Mouse (Mus musculus) splenic B cell, adult 2 months (primary cell): Measurements from ENCODE around the gene Kcnd1.
"Not testable (repeated sequence)": the region's sequence is repeated elsewhere in the genome, so short reads cannot be mapped to it uniquely, and the experiment has no call there.

ENCODE experiments used
- DNase-seq: peaks from one replicate; pipeline ENCODE4 v3.0.0-alpha.2; 2011; ENCODE audit warnings: low read depth, low spot score
- H3K27me3 ChIP-seq: 2 replicates; pipeline ENCODE4 v1.6.1; 2012; ENCODE audit warnings: mild to moderate bottlenecking, low read length, moderate library complexity, mixed read lengths; ENCODE audit not compliant: control insufficient read depth, poor library complexity, insufficient read depth, severe bottlenecking
- H3K36me3 ChIP-seq: 2 replicates; pipeline ENCODE4 v1.6.1; 2012; ENCODE audit warnings: mild to moderate bottlenecking, low read length, moderate library complexity, mixed read lengths; ENCODE audit not compliant: control insufficient read depth, poor library complexity, insufficient read depth, severe bottlenecking

Gene Kcnd1

GRCm38 (mm10) chrX:7815016-7815415, 7.1 kb upstream of the Kcnd1 start:
- H3K27me3 ChIP-seq, H3K36me3 ChIP-seq: not testable (repeated sequence)
- DNase-seq = peak; percentile 41

- no peaks in the 10 kb centered on the region for H3K27me3 ChIP-seq
- DNase-seq = no peak
- no peaks in the 10 kb centered on the region for H3K36me3 ChIP-seq
Measured at GRCm38 (mm10) chrX:7837146-7837545, 15.1 kb downstream of the Kcnd1 start.

- H3K27me3 ChIP-seq = no peaks in the 10 kb centered on the region
- no peak for DNase-seq
- no peaks in the 10 kb centered on the region for H3K36me3 ChIP-seq
Measured at GRCm38 (mm10) chrX:7840842-7841162, 18.7 kb downstream of the Kcnd1 start.

- DNase-seq = peak; percentile 97
- Histone ChIP-seq H3K36me3 (no peaks in the 10 kb centered on the region), H3K27me3 (no peaks in the 10 kb centered on the region)
Measured at GRCm38 (mm10) chrX:7841163-7842162, 19.4 kb downstream of the Kcnd1 start, which contains the start of gene Otud5. Otud5 (plus strand) TSS chrX:7841364.

GRCm38 (mm10) chrX:7842318-7842717, 20.2 kb downstream of the Kcnd1 start:
- no peaks in the 10 kb centered on the region for H3K27me3 ChIP-seq
- no peak for DNase-seq
- H3K36me3 ChIP-seq = no peaks in the 10 kb centered on the region

- Histone ChIP-seq H3K27me3 (no peaks in the 10 kb centered on the region), H3K36me3 (no peaks in the 10 kb centered on the region)
- no peak for DNase-seq
Measured at GRCm38 (mm10) chrX:7847845-7848244, 25.8 kb downstream of the Kcnd1 start.

- Histone ChIP-seq H3K36me3 (peaks cover 2% of the 10 kb centered on the region; the same call in 1 of the 2 replicates), H3K27me3 (no peaks in the 10 kb centered on the region)
- DNase-seq = peak; percentile 78
Measured at GRCm38 (mm10) chrX:7854578-7854977, 32.5 kb downstream of the Kcnd1 start.

GRCm38 (mm10) chrX:7859191-7859753, 37.2 kb downstream of the Kcnd1 start:
- no peak for DNase-seq
- Histone ChIP-seq H3K36me3 (peaks cover 2% of the 10 kb centered on the region; the same call in 1 of the 2 replicates), H3K27me3 (no peaks in the 10 kb centered on the region)

GRCm38 (mm10) chrX:7863181-7863580, 41.1 kb downstream of the Kcnd1 start:
- no peak for DNase-seq
- no peaks in the 10 kb centered on the region for H3K36me3 ChIP-seq
- no peaks in the 10 kb centered on the region for H3K27me3 ChIP-seq

GRCm38 (mm10) chrX:7864551-7864950, 42.5 kb downstream of the Kcnd1 start:
- DNase-seq = peak; percentile 64
- no peaks in the 10 kb centered on the region for H3K27me3 ChIP-seq
- no peaks in the 10 kb centered on the region for H3K36me3 ChIP-seq

GRCm38 (mm10) chrX:7865343-7865742, 43.3 kb downstream of the Kcnd1 start:
- Histone ChIP-seq H3K36me3 (no peaks in the 10 kb centered on the region), H3K27me3 (no peaks in the 10 kb centered on the region)
- DNase-seq = peak; percentile 45

- H3K27me3 ChIP-seq = no peaks in the 10 kb centered on the region
- no peaks in the 10 kb centered on the region for H3K36me3 ChIP-seq
- DNase-seq = no peak
Measured at GRCm38 (mm10) chrX:7865786-7866185, 43.7 kb downstream of the Kcnd1 start.

- no peak for DNase-seq
- Histone ChIP-seq H3K36me3 (peaks cover 2% of the 10 kb centered on the region; the same call in 1 of the 2 replicates), H3K27me3 (no peaks in the 10 kb centered on the region)
Measured at GRCm38 (mm10) chrX:7867141-7867540, 45.1 kb downstream of the Kcnd1 start.

- DNase-seq = no peak
- Histone ChIP-seq H3K36me3 (peaks cover 4% of the 10 kb centered on the region; the same call in 1 of the 2 replicates), H3K27me3 (no peaks in the 10 kb centered on the region)
Measured at GRCm38 (mm10) chrX:7868506-7868905, 46.4 kb downstream of the Kcnd1 start.

- DNase-seq = no peak
- Histone ChIP-seq H3K36me3 (peaks cover 5% of the 10 kb centered on the region; the same call in 1 of the 2 replicates), H3K27me3 (no peaks in the 10 kb centered on the region)
Measured at GRCm38 (mm10) chrX:7869826-7870225, 47.7 kb downstream of the Kcnd1 start.
